Mouse (Mus musculus): Measurements from ENCODE around the gene Lhfpl1. TPM values are rescaled to one million over a fixed set of nuclear protein-coding genes. Genes with fewer than 3 reads are reported as not detected.
"Not testable (repeated sequence)": the region's sequence is repeated elsewhere in the genome, so short reads cannot be mapped to it uniquely, and the experiment has no call there.

Gene Lhfpl1
- polyA plus RNA-seq, 1 experiment from 2014 or later: 6.3 TPM

GRCm38 (mm10) chrX:145307174-145307573 lies 41.7 kb downstream of the Lhfpl1 start:
- Histone ChIP-seq H3K4me1 (replicated peaks; ENCODE audit: control insufficient read depth, insufficient read depth) (no peaks in the 10 kb centered on the region), H3K9me3 (ENCODE audit: control insufficient read depth, low read length) (no peaks in the 10 kb centered on the region), H3K27me3 (ENCODE audit: control insufficient read depth, insufficient read depth, low read length) (no peaks in the 10 kb centered on the region), H3K27ac (replicated peaks) (no peak overlapping the region), H3K4me3 (ENCODE audit: low read depth, low read length) (no peak overlapping the region), H3K4me2 (replicated peaks; ENCODE audit: low read depth) (no peak overlapping the region), H3K9ac (ENCODE audit: low read length) (no peak overlapping the region), H3K36me3 (ENCODE audit: control insufficient read depth, insufficient read depth, low read length) (no peaks in the 10 kb centered on the region)
- TF ChIP-seq CTCF (IDR thresholded peaks at IDR 0.05; ENCODE audit: low read depth) (peak; percentile 70), EP300 (optimal IDR thresholded peaks at IDR 0.05) (no peak)
- WGBS: 5% methylated on average over 2 of the region's 2 CpGs
- DNase-seq (ENCODE audit: low spot score): peak; percentile 12
- ATAC-seq (ENCODE audit: low FRiP score, low TSS enrichment): no peak

DNA sequence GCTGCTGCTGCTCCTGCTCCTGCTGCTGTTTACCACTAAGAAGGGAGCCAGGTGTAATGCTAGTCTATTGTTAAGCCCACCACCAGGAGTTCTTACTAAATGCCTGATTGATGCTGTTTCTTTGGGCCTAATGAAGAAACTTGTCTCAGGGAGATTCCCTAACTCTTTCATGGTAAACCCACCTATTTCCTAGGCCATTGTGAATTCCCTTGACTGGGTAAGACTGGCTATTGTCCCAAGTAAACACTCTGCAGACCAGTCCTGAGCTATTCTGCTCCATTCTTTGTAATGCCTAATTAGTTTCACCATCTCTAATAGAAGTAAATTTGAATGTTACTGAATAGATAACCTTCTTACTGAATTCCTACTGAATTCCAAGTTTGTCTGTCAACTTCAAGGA lies 48.7 kb downstream of the Lhfpl1 start:
- not testable (repeated sequence) for H3K27me3 ChIP-seq (ENCODE audit: control insufficient read depth, insufficient read depth, low read length); H3K9ac ChIP-seq (ENCODE audit: low read length); DNase-seq (ENCODE audit: low spot score); ATAC-seq (ENCODE audit: low FRiP score, low TSS enrichment); H3K27ac ChIP-seq (replicated peaks); H3K4me1 ChIP-seq (replicated peaks; ENCODE audit: control insufficient read depth, insufficient read depth); H3K9me3 ChIP-seq (ENCODE audit: control insufficient read depth, low read length); H3K4me3 ChIP-seq (ENCODE audit: low read depth, low read length); H3K4me2 ChIP-seq (replicated peaks; ENCODE audit: low read depth); H3K36me3 ChIP-seq (ENCODE audit: control insufficient read depth, insufficient read depth, low read length)

DNA sequence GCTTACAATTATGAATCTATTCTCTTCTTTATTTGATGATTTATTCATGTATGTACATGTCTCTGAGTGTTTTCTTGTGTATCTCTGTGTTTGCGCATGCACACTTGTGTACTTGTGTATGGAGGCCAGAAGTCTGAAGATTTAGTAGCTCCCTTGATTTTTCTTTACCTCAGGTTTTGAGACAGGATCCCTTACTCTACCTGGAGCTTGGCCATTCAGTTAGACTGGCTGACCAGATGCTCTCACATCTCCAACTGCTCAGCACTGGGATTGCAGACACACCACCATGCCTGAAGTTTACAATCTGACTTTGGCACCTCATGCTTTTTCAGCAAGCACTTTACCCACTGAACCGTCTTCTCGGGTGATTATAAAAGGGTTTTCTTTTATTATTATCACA lies 76.7 kb downstream of the Lhfpl1 start:
- WGBS: 60% methylated on average over 3 of the region's 3 CpGs
- Histone ChIP-seq H3K9me3 (ENCODE audit: control insufficient read depth, low read length) (no peaks in the 10 kb centered on the region), H3K27ac (replicated peaks) (no peak overlapping the region), H3K9ac (ENCODE audit: low read length) (no peak overlapping the region), H3K4me2 (replicated peaks; ENCODE audit: low read depth) (no peak overlapping the region), H3K4me3 (ENCODE audit: low read depth, low read length) (no peak overlapping the region), H3K36me3 (ENCODE audit: control insufficient read depth, insufficient read depth, low read length) (no peaks in the 10 kb centered on the region), H3K27me3 (ENCODE audit: control insufficient read depth, insufficient read depth, low read length) (no peaks in the 10 kb centered on the region), H3K4me1 (replicated peaks; ENCODE audit: control insufficient read depth, insufficient read depth) (no peaks in the 10 kb centered on the region)
- TF ChIP-seq EP300 (optimal IDR thresholded peaks at IDR 0.05): no peak
- TF ChIP-seq CTCF (IDR thresholded peaks at IDR 0.05; ENCODE audit: low read depth): no peak
- ATAC-seq (ENCODE audit: low FRiP score, low TSS enrichment) (no peak), DNase-seq (ENCODE audit: low spot score) (no peak)

- H3K36me3 ChIP-seq (ENCODE audit: control insufficient read depth, insufficient read depth, low read length): no peaks in the 10 kb centered on the region
- no peaks in the 10 kb centered on the region for H3K9me3 ChIP-seq (ENCODE audit: control insufficient read depth, low read length)
- ATAC-seq (ENCODE audit: low FRiP score, low TSS enrichment) (no peak), DNase-seq (ENCODE audit: low spot score) (no peak)
- TF ChIP-seq CTCF (IDR thresholded peaks at IDR 0.05; ENCODE audit: low read depth) (no peak), EP300 (optimal IDR thresholded peaks at IDR 0.05) (no peak)
- no peak overlapping the region for H3K4me2 ChIP-seq (replicated peaks; ENCODE audit: low read depth)
- no peak overlapping the region for H3K9ac ChIP-seq (ENCODE audit: low read length)
- 39% methylated on average over 4 of the region's 4 CpGs for WGBS
- H3K27ac ChIP-seq (replicated peaks): no peak overlapping the region
- no peaks in the 10 kb centered on the region for H3K4me1 ChIP-seq (replicated peaks; ENCODE audit: control insufficient read depth, insufficient read depth)
- H3K4me3 ChIP-seq (ENCODE audit: low read depth, low read length): no peak overlapping the region
- H3K27me3 ChIP-seq (ENCODE audit: control insufficient read depth, insufficient read depth, low read length): no peaks in the 10 kb centered on the region
Measured at GRCm38 (mm10) chrX:145271768-145272167, 77.1 kb downstream of the Lhfpl1 start.

GRCm38 (mm10) chrX:145261803-145262202 lies 87.1 kb downstream of the Lhfpl1 start:
- Histone ChIP-seq H3K27ac (replicated peaks) (no peak overlapping the region), H3K4me3 (ENCODE audit: low read depth, low read length) (no peak overlapping the region), H3K9ac (ENCODE audit: low read length) (no peak overlapping the region), H3K36me3 (ENCODE audit: control insufficient read depth, insufficient read depth, low read length) (no peaks in the 10 kb centered on the region), H3K4me1 (replicated peaks; ENCODE audit: control insufficient read depth, insufficient read depth) (no peaks in the 10 kb centered on the region), H3K9me3 (ENCODE audit: control insufficient read depth, low read length) (no peaks in the 10 kb centered on the region), H3K4me2 (replicated peaks; ENCODE audit: low read depth) (no peak overlapping the region), H3K27me3 (ENCODE audit: control insufficient read depth, insufficient read depth, low read length) (no peaks in the 10 kb centered on the region)
- TF ChIP-seq EP300 (optimal IDR thresholded peaks at IDR 0.05) (no peak), CTCF (IDR thresholded peaks at IDR 0.05; ENCODE audit: low read depth) (no peak)
- ATAC-seq (ENCODE audit: low FRiP score, low TSS enrichment) (no peak), DNase-seq (ENCODE audit: low spot score) (no peak)
- 42% methylated on average over 5 of the region's 5 CpGs for WGBS

Other genes with a start within 250 kb of the Lhfpl1 start
- gene Amot, start 156.1 kb upstream of the Lhfpl1 start, polyA plus RNA-seq (2015; fragmentation: Nextera tagmentation; extraction: Ambion mirVana): 2.3 and 2.6 TPM in 2 replicates